Mouse (Mus musculus): ENCODE data around the gene H2afb3. TPM values are rescaled to one million over a fixed set of nuclear protein-coding genes. Genes with fewer than 3 reads are reported as not detected.
"Not testable (repeated sequence)": the region's sequence is repeated elsewhere in the genome, so short reads cannot be mapped to it uniquely, and the experiment has no call there.

H2afb3 gene
- not detected in 2 replicates for polyA plus RNA-seq (2015; fragmentation: Nextera tagmentation; extraction: Ambion mirVana)

- ATAC-seq (ENCODE audit: extremely low read depth, insufficient number of reproducible peaks, low FRiP score, low TSS enrichment); H3K27ac ChIP-seq (replicated peaks); H3K36me3 ChIP-seq; H3K9ac ChIP-seq; H3K4me3 ChIP-seq; H3K4me1 ChIP-seq; H3K9me3 ChIP-seq; H3K27me3 ChIP-seq (replicated peaks); H3K4me2 ChIP-seq: not testable (repeated sequence)
- WGBS: 75% methylated on average over 9 of the region's 10 CpGs
Observed at GRCm38 (mm10) chrX:120312995-120313394, at the start of gene H2afb3. Gene H2afb3 (minus strand): TSS chrX:120313095.

GRCm38 (mm10) chrX:120301469-120302175 lies 11.3 kb downstream of the H2afb3 start:
- ATAC-seq (ENCODE audit: extremely low read depth, insufficient number of reproducible peaks, low FRiP score, low TSS enrichment): no peak
- H3K9ac ChIP-seq: no peak overlapping the region
- no peak overlapping the region for H3K27ac ChIP-seq (replicated peaks)
- H3K9me3 ChIP-seq: no peaks in the 10 kb centered on the region
- H3K4me3 ChIP-seq: no peak overlapping the region
- no peaks in the 10 kb centered on the region for H3K36me3 ChIP-seq
- H3K27me3 ChIP-seq (replicated peaks): no peaks in the 10 kb centered on the region
- H3K4me2 ChIP-seq: no peak overlapping the region
- 39% methylated on average over 2 of the region's 2 CpGs for WGBS
- H3K4me1 ChIP-seq: no peaks in the 10 kb centered on the region

- Histone ChIP-seq H3K4me3 (peak overlapping the region; percentile 61), H3K9ac (peak overlapping the region; percentile 74), H3K4me2 (peak overlapping the region; percentile 81), H3K36me3 (no peaks in the 10 kb centered on the region), H3K9me3 (no peaks in the 10 kb centered on the region), H3K27ac (replicated peaks) (0 out of 2 replicates have a peak overlapping the region, but pooled peaks have one; percentile 15), H3K27me3 (replicated peaks) (peaks cover 4% of the 10 kb centered on the region; the same call in 1 of the 2 replicates), H3K4me1 (no peaks in the 10 kb centered on the region)
- no peak for ATAC-seq (ENCODE audit: extremely low read depth, insufficient number of reproducible peaks, low FRiP score, low TSS enrichment)
- 3% methylated on average over 23 of the region's 46 CpGs for WGBS
Observed at GRCm38 (mm10) chrX:120292832-120293750, 19.8 kb downstream of the H2afb3 start.

GRCm38 (mm10) chrX:120291696-120292095 lies 21.2 kb downstream of the H2afb3 start:
- Histone ChIP-seq H3K27ac (replicated peaks) (no peak overlapping the region), H3K4me2 (peak overlapping the region; percentile 81), H3K9me3 (no peaks in the 10 kb centered on the region), H3K27me3 (replicated peaks) (peaks cover 4% of the 10 kb centered on the region; the same call in 1 of the 2 replicates), H3K4me3 (peak overlapping the region; percentile 61), H3K36me3 (no peaks in the 10 kb centered on the region), H3K9ac (0 out of 2 replicates have a peak overlapping the region, but pooled peaks have one; percentile 19), H3K4me1 (no peaks in the 10 kb centered on the region)
- 11% methylated on average over 13 of the region's 13 CpGs for WGBS
- ATAC-seq (ENCODE audit: extremely low read depth, insufficient number of reproducible peaks, low FRiP score, low TSS enrichment): no peak

GRCm38 (mm10) chrX:120290900-120291280 lies 22.0 kb downstream of the H2afb3 start:
- Histone ChIP-seq H3K9me3 (no peaks in the 10 kb centered on the region), H3K36me3 (no peaks in the 10 kb centered on the region), H3K4me3 (peak overlapping the region; percentile 61), H3K27me3 (replicated peaks) (peaks cover 4% of the 10 kb centered on the region; the same call in 1 of the 2 replicates), H3K4me1 (no peaks in the 10 kb centered on the region), H3K9ac (peak overlapping the region; percentile 80), H3K27ac (replicated peaks) (no peak overlapping the region), H3K4me2 (peak overlapping the region; percentile 81)
- no peak for ATAC-seq (ENCODE audit: extremely low read depth, insufficient number of reproducible peaks, low FRiP score, low TSS enrichment)
- WGBS: 3% methylated on average over 18 of the region's 18 CpGs

- peak; percentile 63 for ATAC-seq (ENCODE audit: extremely low read depth, insufficient number of reproducible peaks, low FRiP score, low TSS enrichment)
- peak within 1 kb of the TSS; percentile 80 for H3K9ac ChIP-seq
- no peaks in the 10 kb centered on the region for H3K9me3 ChIP-seq
- WGBS: 5% methylated on average over 36 of the region's 40 CpGs
- no peaks in the 10 kb centered on the region for H3K4me1 ChIP-seq
- H3K4me3 ChIP-seq: peak within 1 kb of the TSS; percentile 61
- no peak within 1 kb of the TSS for H3K27ac ChIP-seq (replicated peaks)
- peak within 1 kb of the TSS; percentile 81 for H3K4me2 ChIP-seq
- H3K36me3 ChIP-seq: no peaks in the 10 kb centered on the region
- peaks cover 4% of the 10 kb centered on the region; the same call in 1 of the 2 replicates for H3K27me3 ChIP-seq (replicated peaks)
Observed at GRCm38 (mm10) chrX:120290011-120290899, 22.6 kb downstream of the H2afb3 start, which contains the start of gene Pcdh11x. Gene Pcdh11x (plus strand): TSS chrX:120290259.

- no peak overlapping the region for H3K4me2 ChIP-seq
- H3K4me3 ChIP-seq: no peak overlapping the region
- H3K9ac ChIP-seq: no peak overlapping the region
- no peaks in the 10 kb centered on the region for H3K4me1 ChIP-seq
- ATAC-seq (ENCODE audit: extremely low read depth, insufficient number of reproducible peaks, low FRiP score, low TSS enrichment): no peak
- no peaks in the 10 kb centered on the region for H3K36me3 ChIP-seq
- no peaks in the 10 kb centered on the region for H3K9me3 ChIP-seq
- 3% methylated on average over 1 of the region's 1 CpGs for WGBS
- H3K27ac ChIP-seq (replicated peaks): no peak overlapping the region
- no peaks in the 10 kb centered on the region; the same call in 1 of the 2 replicates for H3K27me3 ChIP-seq (replicated peaks)
Observed at GRCm38 (mm10) chrX:120287502-120287901, 25.4 kb downstream of the H2afb3 start.

- no peaks in the 10 kb centered on the region for H3K4me1 ChIP-seq
- no peak overlapping the region for H3K4me3 ChIP-seq
- no peak overlapping the region for H3K9ac ChIP-seq
- no peak for ATAC-seq (ENCODE audit: extremely low read depth, insufficient number of reproducible peaks, low FRiP score, low TSS enrichment)
- H3K27ac ChIP-seq (replicated peaks): no peak overlapping the region
- H3K27me3 ChIP-seq (replicated peaks): no peaks in the 10 kb centered on the region; the same call in 1 of the 2 replicates
- H3K9me3 ChIP-seq: no peaks in the 10 kb centered on the region
- H3K36me3 ChIP-seq: no peaks in the 10 kb centered on the region
- no peak overlapping the region for H3K4me2 ChIP-seq
Observed at GRCm38 (mm10) chrX:120285522-120285921, 27.4 kb downstream of the H2afb3 start.
